Mouse (Mus musculus) duodenum, adult 2 months (tissue): Measurements from ENCODE around the gene Mtch1. TPM values are rescaled to one million over a fixed set of nuclear protein-coding genes. Genes with fewer than 3 reads are reported as not detected.

Experiments used
- polyA plus RNA-seq: library from polyadenylated mRNA; depleted of rRNA; stranded (reverse); fragments of >200 nt; gene quantifications from 2 replicates; pipeline ENCODE4 v1.2.3, GENCODE M21; 2012; ENCODE audit warnings: low replicate concordance; rRNA removed

Mtch1 gene
- polyA plus RNA-seq: 165 and 261 TPM in 2 replicates

GRCm38 (mm10) chr17:29347645-29348256, at the start of gene Mtch1:
Mtch1 (minus strand) TSS chr17:29347934.

DNA sequence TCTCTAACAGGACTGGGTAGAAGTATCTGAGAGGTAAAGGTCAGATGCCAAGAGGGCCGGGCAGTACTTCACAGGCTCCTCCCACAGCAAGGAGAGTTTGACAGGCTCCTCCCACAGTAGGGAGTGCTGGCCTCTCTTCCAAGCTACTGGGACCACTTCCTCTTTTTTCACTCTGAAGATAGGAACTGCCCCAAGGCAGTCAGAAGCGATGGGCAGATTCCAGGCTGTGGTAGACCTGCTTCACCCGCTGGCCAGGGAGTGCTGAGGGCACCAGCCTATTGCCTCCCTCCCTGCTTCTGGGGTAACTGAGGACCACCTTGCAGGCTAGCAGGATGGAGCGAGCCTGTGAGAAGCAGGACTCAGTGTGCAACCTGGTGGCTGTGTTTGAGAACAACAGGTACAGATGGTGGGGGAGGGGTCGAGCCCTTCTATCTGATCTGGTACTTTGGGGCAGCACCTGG, 13.1 kb upstream of the Mtch1 start, which contains the start of gene Fgd2:
Gene Fgd2 (plus strand): TSS at position 154 of the 461 bp plus-strand sequence.

GRCm38 (mm10) chr17:29317380-29317779, 30.4 kb downstream of the Mtch1 start, which contains the start of gene Pi16:
Pi16 (plus strand) TSS chr17:29317680.

Other genes starting within 250 kb of the Mtch1 start
- gene Rab44, start 233.8 kb downstream of the Mtch1 start, polyA plus RNA-seq: 0.39 and 0.45 TPM in 2 replicates
- gene Cpne5, start 109.8 kb downstream of the Mtch1 start, polyA plus RNA-seq: 0.51 and 1.1 TPM in 2 replicates
- gene Ppil1, start 83.7 kb downstream of the Mtch1 start, polyA plus RNA-seq: 22.4 and 27.2 TPM in 2 replicates
- gene BC004004, start 79.1 kb downstream of the Mtch1 start, polyA plus RNA-seq: 35.7 and 53.2 TPM in 2 replicates
- 1.0 and 2.4 TPM in 2 replicates for gene Pi16, start 30.3 kb downstream of the Mtch1 start, polyA plus RNA-seq
- 12.8 and 22.0 TPM in 2 replicates for gene Fgd2, start 13.0 kb upstream of the Mtch1 start, polyA plus RNA-seq
- 59.8 and 198 TPM in 2 replicates for gene Pim1, start 142.8 kb upstream of the Mtch1 start, polyA plus RNA-seq
- gene Gm17657, start 201.7 kb upstream of the Mtch1 start, polyA plus RNA-seq: not detected in 2 replicates
- gene Tbc1d22b, start 201.9 kb upstream of the Mtch1 start, polyA plus RNA-seq: 22.1 and 27.2 TPM in 2 replicates
- not detected in 2 replicates for gene Tmem217, start 204.5 kb upstream of the Mtch1 start, polyA plus RNA-seq